Mouse (Mus musculus): ENCODE measurements at regions not wholly inside any gene's neighbourhood (a gene's known extent, or its start where the extent isn't known, plus 50 kb on each side); places are given as distances from the start of the nearest gene placed in this dataset.

DNA sequence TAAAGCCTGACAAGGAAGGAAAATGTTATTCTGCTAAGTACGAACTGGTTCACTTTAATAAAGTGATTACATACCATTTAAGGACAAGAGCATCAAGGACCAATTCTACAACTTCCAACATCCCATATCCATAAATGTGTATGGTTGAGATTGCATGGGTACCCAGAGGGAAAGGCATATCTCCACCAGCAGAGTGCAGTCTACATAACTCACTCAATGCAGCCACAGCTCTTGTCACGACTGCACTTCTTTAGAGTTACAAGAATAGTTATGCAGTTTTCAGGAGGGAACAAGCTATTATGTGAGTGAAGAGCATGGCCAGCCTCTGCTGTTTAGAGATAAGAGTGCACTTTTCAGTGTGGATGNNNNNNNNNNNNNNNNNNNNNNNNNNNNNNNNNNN, 173.1 kb downstream of the Il15 start:
- WGBS, result 75% methylated on average over 2 of the region's 2 CpGs
- H3K4me2 ChIP-seq (replicated peaks; ENCODE audit: low read depth), result no peak overlapping the region
- no peak overlapping the region for H3K4me3 ChIP-seq (ENCODE audit: low read depth, low read length)
- peak; percentile 58 for TF ChIP-seq CTCF (IDR thresholded peaks at IDR 0.05; ENCODE audit: low read depth)
- no peak overlapping the region for H3K27ac ChIP-seq (ENCODE audit: low read depth, low read length)
- no peaks in the 10 kb centered on the region for H3K27me3 ChIP-seq (replicated peaks; ENCODE audit: control insufficient read depth, insufficient read depth, low read length)
- no peaks in the 10 kb centered on the region for H3K4me1 ChIP-seq (replicated peaks; ENCODE audit: control insufficient read depth, insufficient read depth, low read length)
- H3K9ac ChIP-seq (ENCODE audit: low read depth, low read length), result no peak overlapping the region
- ATAC-seq, result no peak
- no peaks in the 10 kb centered on the region for H3K36me3 ChIP-seq (ENCODE audit: control insufficient read depth, insufficient read depth)
- no peaks in the 10 kb centered on the region for H3K9me3 ChIP-seq (ENCODE audit: control insufficient read depth)

DNA sequence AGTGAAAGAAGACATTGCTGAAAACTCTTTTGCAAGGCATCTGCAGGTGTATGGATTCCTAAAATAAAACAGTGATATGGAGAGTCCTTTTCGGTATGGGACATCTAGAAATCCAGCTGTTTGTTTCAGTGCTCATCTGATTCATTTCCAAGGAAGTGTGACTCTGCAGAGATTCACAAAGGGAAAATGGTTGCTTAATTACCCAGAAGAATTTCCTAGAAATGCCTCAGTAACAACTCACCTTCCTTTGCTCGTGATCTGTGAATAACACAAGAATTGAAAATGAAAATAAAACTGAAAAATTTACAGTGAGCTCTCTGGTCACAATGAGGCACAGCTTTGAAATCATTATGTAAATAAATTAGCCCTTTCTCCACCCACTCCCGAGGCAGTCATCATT, 201.3 kb downstream of the Il15 start:
- Histone ChIP-seq H3K9ac (ENCODE audit: low read depth, low read length) (no peak overlapping the region), H3K27me3 (replicated peaks; ENCODE audit: control insufficient read depth, insufficient read depth, low read length) (no peaks in the 10 kb centered on the region), H3K27ac (ENCODE audit: low read depth, low read length) (no peak overlapping the region), H3K36me3 (ENCODE audit: control insufficient read depth, insufficient read depth) (no peaks in the 10 kb centered on the region), H3K4me3 (ENCODE audit: low read depth, low read length) (no peak overlapping the region), H3K9me3 (ENCODE audit: control insufficient read depth) (no peaks in the 10 kb centered on the region), H3K4me1 (replicated peaks; ENCODE audit: control insufficient read depth, insufficient read depth, low read length) (no peaks in the 10 kb centered on the region), H3K4me2 (replicated peaks; ENCODE audit: low read depth) (no peak overlapping the region)
- no peak for TF ChIP-seq CTCF (IDR thresholded peaks at IDR 0.05; ENCODE audit: low read depth)
- WGBS, result 31% methylated on average over 3 of the region's 3 CpGs
- ATAC-seq, result no peak

DNA sequence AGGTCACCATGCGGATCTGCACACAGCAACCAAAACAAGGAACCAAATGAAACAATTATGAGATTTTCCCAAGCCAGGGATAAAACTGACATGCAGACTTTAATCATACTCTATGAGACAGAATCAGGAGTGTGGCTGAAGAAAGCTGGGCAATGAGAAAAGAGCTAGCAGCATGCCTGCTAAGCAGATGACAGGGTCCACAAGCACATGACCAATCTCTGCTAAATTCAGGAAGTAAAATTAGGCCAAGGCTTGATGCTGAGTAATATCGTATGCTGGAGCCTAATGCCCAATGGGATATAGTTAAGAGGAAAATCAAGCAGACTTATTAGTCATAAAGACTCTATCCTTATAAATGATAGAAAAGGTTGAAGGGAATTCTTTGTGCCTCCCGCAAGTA, 202.8 kb downstream of the Il15 start:
- TF ChIP-seq CTCF (IDR thresholded peaks at IDR 0.05; ENCODE audit: low read depth), result no peak
- no peak for ATAC-seq
- no peak overlapping the region for H3K9ac ChIP-seq (ENCODE audit: low read depth, low read length)

DNA sequence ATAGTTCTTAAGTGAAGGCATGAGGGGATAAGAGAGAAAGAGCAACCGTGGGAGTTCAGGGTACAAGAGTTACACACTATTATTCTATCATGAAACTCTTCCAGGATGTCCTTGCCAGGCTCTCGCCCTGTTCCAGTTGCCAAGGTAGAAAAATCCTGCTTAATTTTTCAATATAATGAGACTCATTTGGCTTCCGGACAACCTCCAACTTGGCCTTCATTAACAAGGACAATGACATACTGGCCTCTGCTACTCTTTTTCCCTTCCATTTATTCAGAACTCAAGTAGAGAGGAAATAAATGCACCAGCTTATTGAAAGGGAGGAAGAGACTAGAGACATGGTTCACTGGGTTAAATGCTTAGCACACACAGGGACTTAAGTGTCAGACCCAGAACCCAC, 206.5 kb downstream of the Il15 start:
- no peak overlapping the region for H3K4me2 ChIP-seq (replicated peaks; ENCODE audit: low read depth)
- H3K27me3 ChIP-seq (replicated peaks; ENCODE audit: control insufficient read depth, insufficient read depth, low read length), result no peaks in the 10 kb centered on the region
- H3K27ac ChIP-seq (ENCODE audit: low read depth, low read length), result no peak overlapping the region
- no peaks in the 10 kb centered on the region for H3K36me3 ChIP-seq (ENCODE audit: control insufficient read depth, insufficient read depth)
- 76% methylated on average over 3 of the region's 3 CpGs for WGBS
- no peak for ATAC-seq
- no peaks in the 10 kb centered on the region for H3K9me3 ChIP-seq (ENCODE audit: control insufficient read depth)
- H3K4me3 ChIP-seq (ENCODE audit: low read depth, low read length), result no peak overlapping the region
- no peaks in the 10 kb centered on the region for H3K4me1 ChIP-seq (replicated peaks; ENCODE audit: control insufficient read depth, insufficient read depth, low read length)
- H3K9ac ChIP-seq (ENCODE audit: low read depth, low read length), result no peak overlapping the region
- TF ChIP-seq CTCF (IDR thresholded peaks at IDR 0.05; ENCODE audit: low read depth), result no peak

More for the DNA sequence above, 202.8 kb downstream of the Il15 start:
- H3K9me3 ChIP-seq (ENCODE audit: control insufficient read depth), result no peaks in the 10 kb centered on the region
- H3K4me1 ChIP-seq (replicated peaks; ENCODE audit: control insufficient read depth, insufficient read depth, low read length), result no peaks in the 10 kb centered on the region
- H3K4me3 ChIP-seq (ENCODE audit: low read depth, low read length), result no peak overlapping the region
- no peak overlapping the region for H3K27ac ChIP-seq (ENCODE audit: low read depth, low read length)
- 86% methylated on average over 3 of the region's 3 CpGs for WGBS
- no peaks in the 10 kb centered on the region for H3K27me3 ChIP-seq (replicated peaks; ENCODE audit: control insufficient read depth, insufficient read depth, low read length)
- H3K36me3 ChIP-seq (ENCODE audit: control insufficient read depth, insufficient read depth), result no peaks in the 10 kb centered on the region
- no peak overlapping the region for H3K4me2 ChIP-seq (replicated peaks; ENCODE audit: low read depth)

DNA sequence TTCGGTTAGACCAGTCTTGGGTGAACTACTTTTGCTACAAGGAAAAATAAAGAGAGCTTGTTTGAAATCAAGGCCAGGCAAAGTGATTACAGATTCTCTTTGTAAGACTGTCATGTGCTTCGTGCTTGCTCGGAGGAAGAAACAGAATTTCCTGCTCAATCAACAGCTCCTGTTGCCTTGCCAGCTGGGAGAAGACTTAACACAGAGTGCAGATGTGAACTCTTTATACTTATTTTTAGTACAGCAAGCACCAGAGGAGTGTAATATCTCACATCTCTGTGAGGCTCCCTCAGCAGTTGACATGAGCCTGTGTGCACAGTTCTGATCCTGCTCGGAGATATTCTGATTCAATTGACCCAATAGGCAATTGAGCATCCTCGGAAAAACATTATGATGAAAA, 207.9 kb downstream of the Il15 start:
- no peak overlapping the region for H3K9ac ChIP-seq (ENCODE audit: low read depth, low read length)
- no peak overlapping the region for H3K4me3 ChIP-seq (ENCODE audit: low read depth, low read length)
- no peaks in the 10 kb centered on the region for H3K9me3 ChIP-seq (ENCODE audit: control insufficient read depth)
- no peak for ATAC-seq
- no peaks in the 10 kb centered on the region for H3K36me3 ChIP-seq (ENCODE audit: control insufficient read depth, insufficient read depth)
- no peak overlapping the region for H3K4me2 ChIP-seq (replicated peaks; ENCODE audit: low read depth)
- no peaks in the 10 kb centered on the region for H3K27me3 ChIP-seq (replicated peaks; ENCODE audit: control insufficient read depth, insufficient read depth, low read length)
- no peak for TF ChIP-seq CTCF (IDR thresholded peaks at IDR 0.05; ENCODE audit: low read depth)
- H3K4me1 ChIP-seq (replicated peaks; ENCODE audit: control insufficient read depth, insufficient read depth, low read length), result no peaks in the 10 kb centered on the region
- 58% methylated on average over 5 of the region's 5 CpGs for WGBS
- no peak overlapping the region for H3K27ac ChIP-seq (ENCODE audit: low read depth, low read length)

- Histone ChIP-seq H3K36me3 (ENCODE audit: control insufficient read depth, insufficient read depth) (no peaks in the 10 kb centered on the region), H3K27me3 (replicated peaks; ENCODE audit: control insufficient read depth, insufficient read depth, low read length) (no peaks in the 10 kb centered on the region), H3K9ac (ENCODE audit: low read depth, low read length) (no peak overlapping the region), H3K4me2 (replicated peaks; ENCODE audit: low read depth) (no peak overlapping the region), H3K4me3 (ENCODE audit: low read depth, low read length) (no peak overlapping the region), H3K27ac (ENCODE audit: low read depth, low read length) (no peak overlapping the region), H3K9me3 (ENCODE audit: control insufficient read depth) (no peaks in the 10 kb centered on the region), H3K4me1 (replicated peaks; ENCODE audit: control insufficient read depth, insufficient read depth, low read length) (no peaks in the 10 kb centered on the region)
- ATAC-seq, result no peak
- no peak for TF ChIP-seq CTCF (IDR thresholded peaks at IDR 0.05; ENCODE audit: low read depth)
- 86% methylated on average over 2 of the region's 2 CpGs for WGBS
These were observed 212.0 kb downstream of the Il15 start for GRCm38 (mm10) chr8:82191011-82191410.

Measured in intestine, postnatal 0 days (tissue).